Mouse (Mus musculus) retina, postnatal 7 days (tissue): Measurements from ENCODE around the gene Nkain2.

ENCODE experiments used
- DNase-seq: peaks from one replicate; pipeline ENCODE4 v3.0.0-alpha.2; 2012; ENCODE audit warnings: low read depth, low spot score

The Nkain2 gene

GRCm38 (mm10) chr10:32577276-32577580, 313.0 kb downstream of the Nkain2 start:
- no peak for DNase-seq

GRCm38 (mm10) chr10:32576559-32577275, 313.5 kb downstream of the Nkain2 start:
- no peak for DNase-seq

GRCm38 (mm10) chr10:32557673-32558072, 332.6 kb downstream of the Nkain2 start:
- DNase-seq, result no peak

- DNase-seq, result no peak
These were observed 354.2 kb downstream of the Nkain2 start for GRCm38 (mm10) chr10:32536057-32536456.

GRCm38 (mm10) chr10:32510821-32511220, 379.4 kb downstream of the Nkain2 start:
- no peak for DNase-seq

- no peak for DNase-seq
These were observed 395.6 kb downstream of the Nkain2 start for GRCm38 (mm10) chr10:32494591-32495182.

- DNase-seq, result no peak
These were observed 396.7 kb downstream of the Nkain2 start for GRCm38 (mm10) chr10:32493600-32493999.

- DNase-seq, result no peak
These were observed 427.5 kb downstream of the Nkain2 start for GRCm38 (mm10) chr10:32462726-32463125.

- no peak for DNase-seq
These were observed 450.2 kb downstream of the Nkain2 start for GRCm38 (mm10) chr10:32439932-32440519.

GRCm38 (mm10) chr10:32414228-32414627, 476.0 kb downstream of the Nkain2 start:
- DNase-seq, result no peak

GRCm38 (mm10) chr10:32411331-32411730, 478.9 kb downstream of the Nkain2 start:
- DNase-seq, result no peak

- no peak for DNase-seq
These were observed 489.3 kb downstream of the Nkain2 start for GRCm38 (mm10) chr10:32400961-32401360.

- DNase-seq, result no peak
These were observed 496.3 kb downstream of the Nkain2 start for GRCm38 (mm10) chr10:32393859-32394521.

- no peak for DNase-seq
These were observed 496.9 kb downstream of the Nkain2 start for GRCm38 (mm10) chr10:32393326-32393725.

GRCm38 (mm10) chr10:32312754-32313153, 577.5 kb downstream of the Nkain2 start:
- DNase-seq, result no peak

- no peak for DNase-seq
These were observed 589.2 kb downstream of the Nkain2 start for GRCm38 (mm10) chr10:32301024-32301597.

- DNase-seq, result no peak
These were observed 599.8 kb downstream of the Nkain2 start for GRCm38 (mm10) chr10:32290487-32290886.

- DNase-seq, result no peak
These were observed 606.6 kb downstream of the Nkain2 start for GRCm38 (mm10) chr10:32283690-32284089.

GRCm38 (mm10) chr10:32243266-32243882, 646.9 kb downstream of the Nkain2 start:
- DNase-seq, result no peak

- DNase-seq, result no peak
These were observed 649.1 kb downstream of the Nkain2 start for GRCm38 (mm10) chr10:32241168-32241567.

GRCm38 (mm10) chr10:32182951-32183350, 707.3 kb downstream of the Nkain2 start:
- DNase-seq, result no peak

GRCm38 (mm10) chr10:32091354-32091753, 798.9 kb downstream of the Nkain2 start:
- DNase-seq, result no peak
